Mouse (Mus musculus): ENCODE results near the gene Cc2d2a. TPM values are rescaled to one million over a fixed set of nuclear protein-coding genes. Genes with fewer than 3 reads are reported as not detected.

Cc2d2a gene
- total and polyA plus RNA-seq, 3 experiments: not detected

DNA sequence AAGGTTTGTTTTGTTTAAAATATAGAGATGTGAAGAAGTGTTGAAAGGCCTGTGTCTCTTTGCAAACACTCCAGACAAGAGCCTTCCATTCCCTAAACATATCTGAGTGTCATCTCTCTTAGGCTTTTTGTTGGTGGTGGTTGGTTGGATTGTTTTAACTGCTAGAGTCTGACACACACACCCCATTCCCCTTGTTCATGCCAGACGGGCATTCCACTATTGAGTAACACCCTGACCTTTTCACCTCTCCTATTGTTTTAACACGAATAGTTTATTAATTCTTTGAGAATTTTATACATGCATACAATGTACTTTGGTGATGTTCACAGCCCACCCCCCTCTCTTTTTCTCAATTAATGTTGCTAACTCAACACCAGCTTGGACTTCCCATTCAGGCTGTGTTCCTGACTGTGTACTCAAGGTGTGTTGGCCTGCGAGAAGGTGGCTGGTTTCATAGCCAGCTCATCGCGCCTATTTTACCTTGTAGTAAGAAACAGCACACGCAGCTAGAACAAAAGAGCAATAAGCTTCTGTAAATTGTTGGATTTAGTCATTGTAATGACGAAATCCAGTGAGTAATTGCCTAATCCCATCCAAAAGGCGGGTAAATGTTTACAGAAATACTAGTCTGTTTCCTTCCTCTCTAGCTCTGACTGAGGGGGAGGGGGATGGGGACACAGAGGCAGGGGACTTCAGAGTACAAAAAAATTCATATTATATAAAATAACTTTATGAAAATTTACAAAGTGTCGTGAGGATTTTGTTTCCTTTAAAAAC is 126.0 kb downstream of the Cc2d2a start:
- Histone ChIP-seq H3K36me3 (ENCODE audit: control insufficient read depth in 1 of 2, insufficient read depth in 2 of 2, low read length in 2 of 2) (peaks cover 0 to 7% of the 10 kb centered on the region in 2 experiments; a peak in 2 of 4 replicates), H3K9ac (ENCODE audit: control insufficient read depth, low read depth, low read length, poor library complexity, severe bottlenecking) (no peak overlapping the region), H3K79me2 (ENCODE audit: control insufficient read depth, insufficient read depth, low read length, poor library complexity) (no peaks in the 10 kb centered on the region), H3K4me1 (ENCODE audit: control insufficient read depth in 1 of 2, insufficient read depth in 2 of 2, low read length in 2 of 2) (peaks cover 3 to 9% of the 10 kb centered on the region in 2 experiments; a peak in 2 of 4 replicates), H3K27me3 (ENCODE audit: control insufficient read depth in 1 of 2, insufficient read depth in 2 of 2, low read length in 2 of 2) (no peaks in the 10 kb centered on the region), H3K27ac (ENCODE audit: control insufficient read depth, low read depth, low read length) (no peak overlapping the region), H3K4me3 (ENCODE audit: control insufficient read depth in 1 of 2, insufficient read depth in 1 of 2, low read depth in 2 of 2, low read length in 2 of 2) (no peak overlapping the region), H3K9me3 (replicated peaks; ENCODE audit: insufficient read depth, low read length) (no peaks in the 10 kb centered on the region)
- no peak for TF ChIP-seq HCFC1 (IDR thresholded peaks at IDR 0.05; ENCODE audit: low read depth, low read length)
- no peak for DNase-seq (ENCODE audit: low read depth, low spot score)

Other genes starting within 250 kb of the Cc2d2a start
- gene C1qtnf7, start 146.8 kb upstream of the Cc2d2a start, total RNA-seq (2012; rRNA removed): not detected in 2 replicates
- gene C1qtnf7, start 146.8 kb upstream of the Cc2d2a start, polyA plus RNA-seq (2012; ENCODE audit: insufficient read depth in 1 of 2, insufficient read length in 2 of 2, low read depth in 1 of 2, low replicate concordance in 2 of 2, missing spikeins in 1 of 2): not detected
- not detected in 2 replicates for gene Bst1, start 156.5 kb downstream of the Cc2d2a start, total RNA-seq (2012; rRNA removed)
- not detected for gene Bst1, start 156.5 kb downstream of the Cc2d2a start, polyA plus RNA-seq (2012; ENCODE audit: insufficient read depth in 1 of 2, insufficient read length in 2 of 2, low read depth in 1 of 2, low replicate concordance in 2 of 2, missing spikeins in 1 of 2)
- 25.7 and 29.4 TPM in 2 replicates for gene Fbxl5, start 159.3 kb downstream of the Cc2d2a start, total RNA-seq (2012; rRNA removed)
- gene Fbxl5, start 159.3 kb downstream of the Cc2d2a start, polyA plus RNA-seq (2012; ENCODE audit: insufficient read depth in 1 of 2, insufficient read length in 2 of 2, low read depth in 1 of 2, low replicate concordance in 2 of 2, missing spikeins in 1 of 2): 10 to 100 TPM in 1 of 2 experiments, not detected in 1; 22.8 TPM
- gene Cd38, start 206.2 kb downstream of the Cc2d2a start, total RNA-seq (2012; rRNA removed): not detected in 2 replicates
- gene Cd38, start 206.2 kb downstream of the Cc2d2a start, polyA plus RNA-seq (2012; ENCODE audit: insufficient read depth in 1 of 2, insufficient read length in 2 of 2, low read depth in 1 of 2, low replicate concordance in 2 of 2, missing spikeins in 1 of 2): not detected